Mouse (Mus musculus) left cerebral cortex, postnatal 36 days (tissue): ENCODE results near the gene Pomgnt1. TPM values are rescaled to one million over a fixed set of nuclear protein-coding genes. Genes with fewer than 3 reads are reported as not detected.

Experiments
- DNase-seq, 2 experiments: peaks; one replicate each; pipeline ENCODE4 v3.0.0; 2021 to 2022; ENCODE audit warnings: low spot score in 2 of 2, mixed read lengths in 1 of 2
- intact Hi-C: fragments of 180-260 bp; cut with DNase I; formaldehyde crosslinking; loops from one replicate; pipeline ENCODE4 v1.15.1; 2025
- total RNA-seq, 2 experiments: library from RNA; stranded (reverse); gene quantifications; 2 replicates each; pipeline ENCODE4 v1.2.3; 2021

Gene Pomgnt1
- total RNA-seq, 2 experiments from 2014 or later = 80.5 to 84.2 TPM

- intact Hi-C loops = no loop called here
- no peak for DNase-seq
Measured at GRCm38 (mm10) chr4:116208891-116209290, 85.3 kb downstream of the Pomgnt1 start.

Other genes starting within 250 kb of the Pomgnt1 start
- gene Kncn, start 239.4 kb upstream of the Pomgnt1 start, total RNA-seq = under 1 TPM in 1 of 2 experiments, not detected in 1; 0.54 TPM
- under 1 TPM in 1 of 2 experiments, not detected in 1; 0.41 TPM for gene 6430628N08Rik, start 233.2 kb upstream of the Pomgnt1 start, total RNA-seq
- not detected for gene Dmbx1, start 183.9 kb upstream of the Pomgnt1 start, total RNA-seq
- gene Faah, start 105.9 kb upstream of the Pomgnt1 start, total RNA-seq = 10 to 100 TPM; 93.9 to 96.0 TPM
- 10 to 100 TPM in 1 of 2 experiments, 1 to 10 TPM in 1; 9.0 to 11.0 TPM for gene Nsun4, start 70.0 kb upstream of the Pomgnt1 start, total RNA-seq
- 100 to 1,000 TPM; 411 to 431 TPM for gene Uqcrh, start 48.8 kb upstream of the Pomgnt1 start, total RNA-seq
- 10 to 100 TPM; 42.3 to 43.7 TPM for gene Lrrc41, start 48.6 kb upstream of the Pomgnt1 start, total RNA-seq
- under 1 TPM; 0.43 to 0.74 TPM for gene Rad54l, start 150 bp upstream of the Pomgnt1 start, total RNA-seq
- 10 to 100 TPM; 27.2 to 35.8 TPM for gene Lurap1, start 27.5 kb downstream of the Pomgnt1 start, total RNA-seq
- gene Tspan1, start 43.8 kb downstream of the Pomgnt1 start, total RNA-seq = under 1 TPM in 1 of 2 experiments, not detected in 1; 0.59 TPM
- not detected for gene 1700042G07Rik, start 49.5 kb downstream of the Pomgnt1 start, total RNA-seq
- gene Gm49337, start 49.5 kb downstream of the Pomgnt1 start, total RNA-seq = 1 to 10 TPM in 1 of 2 experiments, not detected in 1; 1.7 TPM
- gene Pik3r3, start 97.8 kb downstream of the Pomgnt1 start, total RNA-seq = 10 to 100 TPM; 40.3 to 42.0 TPM